Mouse (Mus musculus): ENCODE data around the gene Lrrc4. TPM values are rescaled to one million over a fixed set of nuclear protein-coding genes. Genes with fewer than 3 reads are reported as not detected.

The Lrrc4 gene
- polyA plus RNA-seq, 1 experiment = not detected

DNA sequence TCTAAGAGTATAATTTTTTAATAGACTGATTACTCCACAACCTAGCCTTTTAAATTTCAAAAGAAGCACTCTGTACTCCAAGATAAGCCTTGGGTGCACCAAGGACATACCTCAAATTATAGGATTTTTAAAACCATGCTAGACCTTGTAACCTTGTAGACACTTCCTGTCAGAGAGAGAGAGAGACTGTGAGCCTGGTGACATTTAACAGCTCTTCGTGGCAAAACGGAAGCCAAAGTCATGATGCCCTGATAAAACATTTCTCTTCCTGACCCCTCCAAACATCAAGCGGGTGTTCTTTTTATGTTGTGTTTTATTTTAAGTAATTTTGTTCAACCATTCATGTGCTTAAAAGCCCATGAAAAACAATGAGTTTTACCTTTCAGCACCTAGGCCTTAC, 39.7 kb downstream of the Lrrc4 start:
- 43% methylated on average over 3 of the region's 3 CpGs for WGBS
- TF ChIP-seq POLR2A (IDR thresholded peaks at IDR 0.05; ENCODE audit: borderline replicate concordance, control insufficient read depth, low read depth, low read length) (no peak), CTCF (IDR thresholded peaks at IDR 0.05; ENCODE audit: control insufficient read depth, insufficient read depth, low read length) (no peak)
- H3K4me1 ChIP-seq (ENCODE audit: control insufficient read depth, insufficient read depth, low read length) = no peaks in the 10 kb centered on the region

DNA sequence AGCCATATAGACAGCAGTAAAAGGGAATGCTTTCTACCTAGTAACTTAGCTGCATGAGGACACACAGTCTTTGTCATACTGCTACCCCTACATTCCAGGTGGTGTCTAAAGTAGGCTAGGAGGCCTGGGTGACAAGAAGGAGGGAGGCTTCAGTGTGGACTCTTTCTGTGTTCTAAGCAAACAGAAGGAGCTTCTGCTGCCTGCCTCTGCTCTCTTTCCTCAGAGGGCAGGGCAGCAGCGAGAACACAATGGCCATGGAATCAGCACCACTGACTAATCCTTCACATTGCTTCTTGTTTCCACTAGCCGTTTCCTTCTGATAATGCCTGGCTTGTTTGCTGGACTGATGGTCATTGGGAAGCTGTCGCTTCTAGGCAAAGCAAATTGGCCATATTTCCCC, 40.4 kb downstream of the Lrrc4 start:
- no peak for TF ChIP-seq POLR2A (IDR thresholded peaks at IDR 0.05; ENCODE audit: borderline replicate concordance, control insufficient read depth, low read depth, low read length)
- no peak for TF ChIP-seq CTCF (IDR thresholded peaks at IDR 0.05; ENCODE audit: control insufficient read depth, insufficient read depth, low read length)
- H3K4me1 ChIP-seq (ENCODE audit: control insufficient read depth, insufficient read depth, low read length) = no peaks in the 10 kb centered on the region

More for the DNA sequence above, 39.7 kb downstream of the Lrrc4 start:
- Histone ChIP-seq H3K4me3 (replicated peaks; ENCODE audit: control insufficient read depth, low read depth, low read length) (no peak overlapping the region), H3K27ac (ENCODE audit: control insufficient read depth, insufficient read depth, low read depth, low read length, poor library complexity) (no peak overlapping the region)

DNA sequence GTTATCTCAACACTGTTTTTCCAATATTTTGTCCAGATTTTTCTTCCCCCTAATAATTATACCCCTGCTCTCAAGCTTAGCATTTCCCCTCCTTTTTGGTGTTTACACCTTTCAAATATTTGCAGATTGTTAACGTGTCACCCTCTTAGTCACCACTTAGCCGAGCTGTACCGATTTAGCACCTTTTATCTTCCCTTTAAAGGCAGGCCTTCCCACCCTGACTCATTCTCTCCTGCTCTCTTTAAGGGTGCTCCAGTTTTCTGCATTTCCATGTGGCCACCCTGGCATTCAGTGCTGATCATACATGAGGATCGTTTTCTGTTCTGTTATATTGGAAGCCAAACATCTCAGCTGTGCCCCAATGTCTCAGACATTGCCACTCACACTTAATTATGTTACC, 41.9 kb downstream of the Lrrc4 start:
- H3K4me1 ChIP-seq (ENCODE audit: control insufficient read depth, insufficient read depth, low read length) = no peaks in the 10 kb centered on the region
- no peak for TF ChIP-seq POLR2A (IDR thresholded peaks at IDR 0.05; ENCODE audit: borderline replicate concordance, control insufficient read depth, low read depth, low read length)

More for the DNA sequence above, 40.4 kb downstream of the Lrrc4 start:
- Histone ChIP-seq H3K27ac (ENCODE audit: control insufficient read depth, insufficient read depth, low read depth, low read length, poor library complexity) (no peak overlapping the region), H3K4me3 (replicated peaks; ENCODE audit: control insufficient read depth, low read depth, low read length) (no peak overlapping the region)
- WGBS = 68% methylated on average over 3 of the region's 3 CpGs

GRCm38 (mm10) chr6:28787133-28787532, 44.4 kb downstream of the Lrrc4 start:
- H3K4me1 ChIP-seq (ENCODE audit: control insufficient read depth, insufficient read depth, low read length) = no peaks in the 10 kb centered on the region
- no peak overlapping the region for H3K27ac ChIP-seq (ENCODE audit: control insufficient read depth, insufficient read depth, low read depth, low read length, poor library complexity)
- 76% methylated on average over 6 of the region's 6 CpGs for WGBS
- no peak overlapping the region for H3K4me3 ChIP-seq (replicated peaks; ENCODE audit: control insufficient read depth, low read depth, low read length)
- TF ChIP-seq CTCF (IDR thresholded peaks at IDR 0.05; ENCODE audit: control insufficient read depth, insufficient read depth, low read length) (no peak), POLR2A (IDR thresholded peaks at IDR 0.05; ENCODE audit: borderline replicate concordance, control insufficient read depth, low read depth, low read length) (no peak)

More for the DNA sequence above, 41.9 kb downstream of the Lrrc4 start:
- no peak overlapping the region for H3K27ac ChIP-seq (ENCODE audit: control insufficient read depth, insufficient read depth, low read depth, low read length, poor library complexity)
- WGBS = 74% methylated on average over 4 of the region's 4 CpGs
- no peak overlapping the region for H3K4me3 ChIP-seq (replicated peaks; ENCODE audit: control insufficient read depth, low read depth, low read length)

GRCm38 (mm10) chr6:28785770-28786169, 45.8 kb downstream of the Lrrc4 start:
- Histone ChIP-seq H3K4me3 (replicated peaks; ENCODE audit: control insufficient read depth, low read depth, low read length) (no peak overlapping the region), H3K27ac (ENCODE audit: control insufficient read depth, insufficient read depth, low read depth, low read length, poor library complexity) (no peak overlapping the region), H3K4me1 (ENCODE audit: control insufficient read depth, insufficient read depth, low read length) (no peaks in the 10 kb centered on the region)
- 57% methylated on average over 8 of the region's 8 CpGs for WGBS
- TF ChIP-seq CTCF (IDR thresholded peaks at IDR 0.05; ENCODE audit: control insufficient read depth, insufficient read depth, low read length) (no peak), POLR2A (IDR thresholded peaks at IDR 0.05; ENCODE audit: borderline replicate concordance, control insufficient read depth, low read depth, low read length) (no peak)

DNA sequence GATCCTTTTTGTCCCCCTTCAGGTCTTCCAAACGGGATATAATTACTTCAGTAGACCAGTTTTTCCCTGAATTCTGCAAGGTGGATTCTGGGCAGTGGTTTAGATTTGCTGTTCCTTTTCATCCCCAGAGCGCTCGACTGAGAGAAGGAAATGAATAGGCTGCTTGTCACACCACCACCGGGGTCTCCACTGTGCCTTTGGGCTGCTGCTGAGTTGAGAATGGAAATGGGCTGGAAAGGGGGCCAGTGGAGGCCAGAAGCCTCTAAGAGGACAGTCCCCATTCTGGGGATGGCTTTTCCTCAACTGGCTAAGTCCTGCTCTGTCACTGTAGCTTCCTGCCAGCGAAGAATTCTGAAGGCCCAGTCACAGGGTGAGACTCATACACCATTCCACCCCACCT, 47.6 kb downstream of the Lrrc4 start:
- H3K4me3 ChIP-seq (replicated peaks; ENCODE audit: control insufficient read depth, low read depth, low read length) = no peak overlapping the region
- 79% methylated on average over 5 of the region's 5 CpGs for WGBS
- TF ChIP-seq POLR2A (IDR thresholded peaks at IDR 0.05; ENCODE audit: borderline replicate concordance, control insufficient read depth, low read depth, low read length) (no peak), CTCF (IDR thresholded peaks at IDR 0.05; ENCODE audit: control insufficient read depth, insufficient read depth, low read length) (no peak)
- H3K27ac ChIP-seq (ENCODE audit: control insufficient read depth, insufficient read depth, low read depth, low read length, poor library complexity) = no peak overlapping the region
- no peaks in the 10 kb centered on the region for H3K4me1 ChIP-seq (ENCODE audit: control insufficient read depth, insufficient read depth, low read length)

DNA sequence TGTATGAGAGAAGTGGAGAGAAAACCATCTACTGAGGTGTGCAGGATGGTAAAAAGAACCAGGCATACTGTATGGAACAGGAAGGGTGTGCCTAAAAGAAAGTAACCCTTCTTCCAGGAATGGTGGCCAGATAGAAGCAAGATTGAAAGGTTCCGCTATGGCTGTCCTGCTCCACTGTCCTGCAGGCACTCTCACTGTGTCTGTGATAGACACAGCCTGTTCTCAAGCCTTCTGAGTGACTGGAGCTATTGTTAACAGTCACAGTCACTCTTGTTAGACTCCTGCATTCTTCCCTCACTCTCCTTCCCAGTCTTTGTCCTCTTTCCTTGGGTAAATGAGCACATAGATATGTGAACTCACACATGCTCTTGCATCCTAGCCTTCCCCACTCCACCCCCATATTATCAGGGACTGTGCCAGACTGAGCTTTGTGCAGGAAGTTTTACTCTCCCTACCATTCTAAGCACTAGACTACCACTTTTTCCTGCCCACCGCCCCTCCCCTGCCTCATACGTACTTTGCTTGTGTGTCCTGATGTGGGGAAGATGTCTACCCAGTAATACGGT, 48.4 kb downstream of the Lrrc4 start:
- TF ChIP-seq POLR2A (IDR thresholded peaks at IDR 0.05; ENCODE audit: borderline replicate concordance, control insufficient read depth, low read depth, low read length) = no peak
- TF ChIP-seq CTCF (IDR thresholded peaks at IDR 0.05; ENCODE audit: control insufficient read depth, insufficient read depth, low read length) = no peak
- WGBS = 81% methylated on average over 4 of the region's 4 CpGs
- no peak overlapping the region for H3K4me3 ChIP-seq (replicated peaks; ENCODE audit: control insufficient read depth, low read depth, low read length)
- H3K4me1 ChIP-seq (ENCODE audit: control insufficient read depth, insufficient read depth, low read length) = no peaks in the 10 kb centered on the region
- no peak overlapping the region for H3K27ac ChIP-seq (ENCODE audit: control insufficient read depth, insufficient read depth, low read depth, low read length, poor library complexity)

GRCm38 (mm10) chr6:28781696-28782095, 49.9 kb downstream of the Lrrc4 start:
- 81% methylated on average over 3 of the region's 3 CpGs for WGBS
- Histone ChIP-seq H3K4me3 (replicated peaks; ENCODE audit: control insufficient read depth, low read depth, low read length) (no peak overlapping the region), H3K27ac (ENCODE audit: control insufficient read depth, insufficient read depth, low read depth, low read length, poor library complexity) (no peak overlapping the region), H3K4me1 (ENCODE audit: control insufficient read depth, insufficient read depth, low read length) (no peaks in the 10 kb centered on the region)
- TF ChIP-seq POLR2A (IDR thresholded peaks at IDR 0.05; ENCODE audit: borderline replicate concordance, control insufficient read depth, low read depth, low read length) (no peak), CTCF (IDR thresholded peaks at IDR 0.05; ENCODE audit: control insufficient read depth, insufficient read depth, low read length) (no peak)

DNA sequence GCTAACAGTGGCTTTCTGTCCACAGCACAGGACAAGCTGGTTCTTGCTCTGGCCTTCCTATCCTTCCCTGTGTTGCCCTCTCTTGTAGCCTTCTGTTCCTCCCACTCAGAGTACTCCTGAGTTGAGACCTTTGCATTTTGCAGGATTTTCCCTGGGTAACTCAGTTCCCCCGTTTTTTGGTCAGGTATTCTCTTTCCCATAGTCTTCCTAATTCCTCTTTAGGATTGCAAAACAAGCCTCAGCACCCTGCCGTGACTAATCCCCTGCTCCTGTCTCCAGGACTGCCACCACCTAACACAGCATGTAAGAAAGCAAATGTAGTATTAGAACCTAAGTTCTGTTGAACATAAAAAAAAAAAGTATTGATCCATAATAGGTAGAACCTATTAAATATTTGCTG, 60.2 kb downstream of the Lrrc4 start:
- 36% methylated on average over 2 of the region's 2 CpGs for WGBS

More for the DNA sequence above, 60.2 kb downstream of the Lrrc4 start:
- Histone ChIP-seq H3K27ac (ENCODE audit: control insufficient read depth, insufficient read depth, low read depth, low read length, poor library complexity) (no peak overlapping the region), H3K4me3 (replicated peaks; ENCODE audit: control insufficient read depth, low read depth, low read length) (no peak overlapping the region), H3K4me1 (ENCODE audit: control insufficient read depth, insufficient read depth, low read length) (no peaks in the 10 kb centered on the region; the same call in 1 of the 2 replicates)
- TF ChIP-seq CTCF (IDR thresholded peaks at IDR 0.05; ENCODE audit: control insufficient read depth, insufficient read depth, low read length) (no peak), POLR2A (IDR thresholded peaks at IDR 0.05; ENCODE audit: borderline replicate concordance, control insufficient read depth, low read depth, low read length) (no peak)
